Mouse (Mus musculus): ENCODE data around the gene Dact3. TPM values are rescaled to one million over a fixed set of nuclear protein-coding genes. Genes with fewer than 3 reads are reported as not detected.

The Dact3 gene
- polyA plus RNA-seq (2015; fragmentation: Nextera tagmentation; extraction: Ambion mirVana) = 2.9 and 3.5 TPM in 2 replicates

GRCm38 (mm10) chr7:16875310-16875325 lies at the start of gene Dact3:
Dact3 (plus strand) TSS chr7:16875317.
- peak within 1 kb of the TSS; percentile 89 for H3K27ac ChIP-seq (ENCODE audit: low read depth, low read length)
- WGBS = 0% methylated on average over 1 of the region's 1 CpGs
- H3K27me3 ChIP-seq (replicated peaks; ENCODE audit: control insufficient read depth, insufficient read depth, low read length) = no peaks in the 10 kb centered on the region
- H3K4me1 ChIP-seq (ENCODE audit: control insufficient read depth, insufficient read depth, low read depth, low read length) = peaks cover 13% of the 10 kb centered on the region
- no peaks in the 10 kb centered on the region for H3K9me3 ChIP-seq (ENCODE audit: control insufficient read depth, low read length)
- ATAC-seq = no peak
- H3K4me2 ChIP-seq (ENCODE audit: low read length) = peak within 1 kb of the TSS; percentile 76
- no peaks in the 10 kb centered on the region for H3K36me3 ChIP-seq (ENCODE audit: control insufficient read depth, insufficient read depth, low read length)
- peak within 1 kb of the TSS; percentile 84 for H3K4me3 ChIP-seq (ENCODE audit: low read length)
- peak within 1 kb of the TSS; percentile 93 for H3K9ac ChIP-seq (ENCODE audit: low read depth, low read length)

- Histone ChIP-seq H3K9ac (ENCODE audit: low read depth, low read length) (no peak overlapping the region), H3K4me1 (ENCODE audit: control insufficient read depth, insufficient read depth, low read depth, low read length) (peaks cover 18% of the 10 kb centered on the region), H3K36me3 (ENCODE audit: control insufficient read depth, insufficient read depth, low read length) (peaks cover 48% of the 10 kb centered on the region), H3K4me3 (ENCODE audit: low read length) (no peak overlapping the region), H3K27me3 (replicated peaks; ENCODE audit: control insufficient read depth, insufficient read depth, low read length) (no peaks in the 10 kb centered on the region), H3K27ac (ENCODE audit: low read depth, low read length) (no peak overlapping the region), H3K4me2 (ENCODE audit: low read length) (no peak overlapping the region), H3K9me3 (ENCODE audit: control insufficient read depth, low read length) (no peaks in the 10 kb centered on the region)
- WGBS = 84% methylated on average over 10 of the region's 10 CpGs
- no peak for ATAC-seq
Measured at GRCm38 (mm10) chr7:16825785-16826184, 49.3 kb upstream of the Dact3 start.

DNA sequence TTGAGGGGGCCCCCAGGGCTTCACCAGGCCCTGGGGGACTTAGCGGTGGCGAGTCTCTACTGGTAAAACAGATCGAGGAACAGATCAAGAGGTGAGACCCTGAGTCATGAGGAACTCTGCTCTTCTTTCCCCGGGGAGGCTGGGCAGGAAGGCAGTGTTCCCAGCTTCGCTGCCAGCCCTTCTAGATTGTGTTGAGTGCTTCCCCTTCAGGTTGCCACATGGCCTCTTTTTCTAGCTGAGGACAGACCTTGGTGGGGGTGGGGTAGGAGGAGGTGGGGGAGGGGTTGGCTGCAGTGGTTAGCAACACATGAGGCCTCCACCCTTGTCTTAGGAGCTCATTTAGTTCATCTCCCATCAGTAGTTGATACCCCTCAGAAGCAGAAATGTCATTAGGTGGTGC lies 48.5 kb upstream of the Dact3 start:
- no peak overlapping the region for H3K4me2 ChIP-seq (ENCODE audit: low read length)
- no peak overlapping the region for H3K4me3 ChIP-seq (ENCODE audit: low read length)
- peaks cover 12% of the 10 kb centered on the region; the same call in 1 of the 2 replicates for H3K4me1 ChIP-seq (ENCODE audit: control insufficient read depth, insufficient read depth, low read depth, low read length)
- H3K27me3 ChIP-seq (replicated peaks; ENCODE audit: control insufficient read depth, insufficient read depth, low read length) = no peaks in the 10 kb centered on the region
- H3K9ac ChIP-seq (ENCODE audit: low read depth, low read length) = no peak overlapping the region
- WGBS = 79% methylated on average over 5 of the region's 5 CpGs
- H3K36me3 ChIP-seq (ENCODE audit: control insufficient read depth, insufficient read depth, low read length) = peaks cover 56% of the 10 kb centered on the region
- H3K9me3 ChIP-seq (ENCODE audit: control insufficient read depth, low read length) = no peaks in the 10 kb centered on the region
- H3K27ac ChIP-seq (ENCODE audit: low read depth, low read length) = no peak overlapping the region
- no peak for ATAC-seq

- Histone ChIP-seq H3K27me3 (replicated peaks; ENCODE audit: control insufficient read depth, insufficient read depth, low read length) (no peaks in the 10 kb centered on the region), H3K4me2 (ENCODE audit: low read length) (no peak overlapping the region), H3K27ac (ENCODE audit: low read depth, low read length) (no peak overlapping the region), H3K4me3 (ENCODE audit: low read length) (no peak overlapping the region), H3K4me1 (ENCODE audit: control insufficient read depth, insufficient read depth, low read depth, low read length) (peaks cover 6% of the 10 kb centered on the region; the same call in 1 of the 2 replicates), H3K9me3 (ENCODE audit: control insufficient read depth, low read length) (no peaks in the 10 kb centered on the region), H3K9ac (ENCODE audit: low read depth, low read length) (no peak overlapping the region), H3K36me3 (ENCODE audit: control insufficient read depth, insufficient read depth, low read length) (peaks cover 60% of the 10 kb centered on the region)
- no peak for ATAC-seq
- 87% methylated on average over 4 of the region's 4 CpGs for WGBS
Measured at GRCm38 (mm10) chr7:16827274-16827673, 47.8 kb upstream of the Dact3 start.

- H3K4me2 ChIP-seq (ENCODE audit: low read length) = no peak overlapping the region
- H3K9me3 ChIP-seq (ENCODE audit: control insufficient read depth, low read length) = no peaks in the 10 kb centered on the region
- no peaks in the 10 kb centered on the region for H3K27me3 ChIP-seq (replicated peaks; ENCODE audit: control insufficient read depth, insufficient read depth, low read length)
- H3K4me1 ChIP-seq (ENCODE audit: control insufficient read depth, insufficient read depth, low read depth, low read length) = no peaks in the 10 kb centered on the region
- H3K9ac ChIP-seq (ENCODE audit: low read depth, low read length) = no peak overlapping the region
- no peak overlapping the region for H3K4me3 ChIP-seq (ENCODE audit: low read length)
- peaks cover 73% of the 10 kb centered on the region for H3K36me3 ChIP-seq (ENCODE audit: control insufficient read depth, insufficient read depth, low read length)
- no peak overlapping the region for H3K27ac ChIP-seq (ENCODE audit: low read depth, low read length)
- no peak for ATAC-seq
- 91% methylated on average over 9 of the region's 9 CpGs for WGBS
Measured at GRCm38 (mm10) chr7:16830449-16830848, 44.7 kb upstream of the Dact3 start.

- H3K9ac ChIP-seq (ENCODE audit: low read depth, low read length) = no peak overlapping the region
- no peaks in the 10 kb centered on the region for H3K27me3 ChIP-seq (replicated peaks; ENCODE audit: control insufficient read depth, insufficient read depth, low read length)
- H3K9me3 ChIP-seq (ENCODE audit: control insufficient read depth, low read length) = no peaks in the 10 kb centered on the region
- H3K4me2 ChIP-seq (ENCODE audit: low read length) = no peak overlapping the region
- H3K4me1 ChIP-seq (ENCODE audit: control insufficient read depth, insufficient read depth, low read depth, low read length) = peaks cover 2% of the 10 kb centered on the region; the same call in 1 of the 2 replicates
- H3K4me3 ChIP-seq (ENCODE audit: low read length) = no peak overlapping the region
- H3K27ac ChIP-seq (ENCODE audit: low read depth, low read length) = no peak overlapping the region
- 97% methylated on average over 18 of the region's 18 CpGs for WGBS
- peaks cover 48% of the 10 kb centered on the region for H3K36me3 ChIP-seq (ENCODE audit: control insufficient read depth, insufficient read depth, low read length)
- ATAC-seq = no peak
Measured at GRCm38 (mm10) chr7:16837916-16838803, 37.0 kb upstream of the Dact3 start.

DNA sequence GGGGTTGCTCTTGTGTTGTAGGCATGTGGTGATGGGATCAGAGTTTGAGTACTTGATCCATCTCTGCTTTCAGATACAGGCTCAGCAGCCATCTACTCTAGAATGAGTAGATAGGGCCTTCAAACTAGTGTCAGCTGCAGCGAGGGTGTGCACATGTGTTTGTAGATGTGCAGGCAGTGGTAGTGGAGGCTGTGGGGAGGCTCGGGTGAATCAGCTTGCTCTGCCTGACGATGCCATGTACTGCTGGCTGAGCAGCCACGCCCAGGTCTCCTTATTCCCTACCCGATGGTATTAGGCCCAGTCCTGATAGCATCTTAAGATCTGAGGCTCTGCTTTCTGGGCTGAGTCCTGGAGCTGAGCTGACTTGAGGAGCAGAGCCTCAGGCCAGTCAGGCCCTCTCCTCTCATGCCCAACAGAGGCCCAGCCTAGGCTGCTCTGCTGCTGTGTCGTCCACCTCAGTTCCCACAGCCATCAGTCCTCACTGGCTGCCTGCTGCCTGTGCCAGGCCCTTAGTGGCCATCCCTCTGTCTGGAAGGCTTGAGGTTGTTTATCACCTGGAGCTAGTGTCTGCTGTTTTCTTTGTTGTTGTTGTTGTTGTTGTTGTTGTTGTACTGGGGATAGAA lies 36.2 kb upstream of the Dact3 start:
- H3K9ac ChIP-seq (ENCODE audit: low read depth, low read length) = no peak overlapping the region
- H3K9me3 ChIP-seq (ENCODE audit: control insufficient read depth, low read length) = no peaks in the 10 kb centered on the region
- H3K4me3 ChIP-seq (ENCODE audit: low read length) = no peak overlapping the region
- no peak for ATAC-seq
- H3K4me1 ChIP-seq (ENCODE audit: control insufficient read depth, insufficient read depth, low read depth, low read length) = peaks cover 8% of the 10 kb centered on the region
- WGBS = 89% methylated on average over 6 of the region's 6 CpGs
- no peak overlapping the region for H3K27ac ChIP-seq (ENCODE audit: low read depth, low read length)
- no peak overlapping the region for H3K4me2 ChIP-seq (ENCODE audit: low read length)
- peaks cover 47% of the 10 kb centered on the region for H3K36me3 ChIP-seq (ENCODE audit: control insufficient read depth, insufficient read depth, low read length)
- H3K27me3 ChIP-seq (replicated peaks; ENCODE audit: control insufficient read depth, insufficient read depth, low read length) = no peaks in the 10 kb centered on the region

DNA sequence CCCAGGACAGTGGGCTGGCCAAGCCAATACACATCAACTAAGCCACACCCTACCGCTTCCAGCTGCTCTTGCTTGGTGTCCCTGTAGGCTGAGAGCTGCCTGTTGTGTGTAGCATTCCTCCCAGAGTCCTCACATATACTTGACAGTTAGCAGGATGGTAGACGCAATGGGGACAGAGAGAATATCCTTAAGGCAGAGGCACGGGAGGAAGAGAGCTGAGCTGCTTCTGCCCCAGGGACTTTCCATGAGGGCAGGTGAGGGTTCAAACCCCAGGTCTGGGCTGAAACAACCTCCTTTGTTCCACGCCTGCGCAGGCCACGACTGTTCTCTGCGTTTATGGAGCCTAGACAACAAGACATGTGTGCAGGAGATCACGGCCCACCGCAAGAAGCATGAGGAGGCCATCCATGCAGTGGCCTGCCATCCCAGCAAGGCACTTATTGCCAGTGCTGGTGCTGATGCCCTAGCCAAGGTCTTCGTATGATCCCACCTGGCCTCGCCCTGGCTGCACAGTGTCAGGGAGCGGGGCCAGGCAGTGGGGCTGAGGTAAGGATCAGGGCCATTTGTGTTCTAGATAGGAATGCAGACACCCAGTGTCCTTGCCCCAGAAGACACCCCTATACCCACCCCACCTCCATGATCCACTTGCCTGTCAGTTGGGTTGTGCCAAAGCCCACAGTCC lies 35.5 kb upstream of the Dact3 start:
- H3K9ac ChIP-seq (ENCODE audit: low read depth, low read length) = no peak overlapping the region
- peaks cover 42% of the 10 kb centered on the region for H3K36me3 ChIP-seq (ENCODE audit: control insufficient read depth, insufficient read depth, low read length)
- WGBS = 96% methylated on average over 12 of the region's 12 CpGs
- H3K9me3 ChIP-seq (ENCODE audit: control insufficient read depth, low read length) = no peaks in the 10 kb centered on the region
- no peak overlapping the region for H3K4me2 ChIP-seq (ENCODE audit: low read length)
- no peak for ATAC-seq
- H3K27me3 ChIP-seq (replicated peaks; ENCODE audit: control insufficient read depth, insufficient read depth, low read length) = no peaks in the 10 kb centered on the region
- no peak overlapping the region for H3K4me3 ChIP-seq (ENCODE audit: low read length)
- H3K27ac ChIP-seq (ENCODE audit: low read depth, low read length) = no peak overlapping the region
- H3K4me1 ChIP-seq (ENCODE audit: control insufficient read depth, insufficient read depth, low read depth, low read length) = peaks cover 12% of the 10 kb centered on the region

DNA sequence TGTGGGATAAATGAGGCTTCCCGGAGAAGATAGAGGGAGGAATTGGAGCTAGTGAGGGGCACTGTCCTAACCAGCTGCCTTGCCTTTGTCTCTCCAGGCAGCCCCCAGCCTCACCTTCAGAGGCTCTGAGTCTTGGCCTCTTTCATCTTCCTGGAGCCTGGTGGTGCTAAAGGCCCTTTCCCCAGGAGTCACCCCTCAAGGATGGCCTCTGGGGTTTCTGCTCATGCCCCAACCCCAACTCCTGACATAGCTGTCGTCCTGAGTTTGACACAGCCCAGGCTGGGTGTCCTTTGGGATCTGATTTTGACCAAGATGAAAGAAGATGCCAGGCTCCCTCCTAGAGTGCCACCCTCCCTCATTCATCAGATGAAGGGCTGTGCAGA lies 35.0 kb upstream of the Dact3 start:
- no peak for ATAC-seq
- Histone ChIP-seq H3K4me1 (ENCODE audit: control insufficient read depth, insufficient read depth, low read depth, low read length) (peaks cover 16% of the 10 kb centered on the region), H3K27ac (ENCODE audit: low read depth, low read length) (no peak overlapping the region), H3K4me2 (ENCODE audit: low read length) (no peak overlapping the region), H3K36me3 (ENCODE audit: control insufficient read depth, insufficient read depth, low read length) (peaks cover 36% of the 10 kb centered on the region), H3K9me3 (ENCODE audit: control insufficient read depth, low read length) (no peaks in the 10 kb centered on the region), H3K9ac (ENCODE audit: low read depth, low read length) (no peak overlapping the region), H3K27me3 (replicated peaks; ENCODE audit: control insufficient read depth, insufficient read depth, low read length) (no peaks in the 10 kb centered on the region), H3K4me3 (ENCODE audit: low read length) (no peak overlapping the region)
- 93% methylated on average over 2 of the region's 2 CpGs for WGBS

All from hindbrain, embryonic 16.5 days (tissue).